In genomic region chr4:155086108-155087024, GRCm38 (mm10) we compare ENCODE assay signal across 8 mouse cellular contexts. TPM values are rescaled to one million over a fixed set of nuclear protein-coding genes. Genes with fewer than 3 reads are reported as not detected.
DNase-seq lines count a peak whose midpoint lies in the region; ATAC-seq and TF ChIP-seq lines count a peak whose summit lies in the region.

TSS of gene Rer1 (minus strand) at chr4:155086382.
TSS of gene Morn1 (plus strand) at chr4:155086577.

- peak within 1 kb of the TSS; percentile 94 for H3K27ac ChIP-seq in heart, embryonic 12.5 days (ENCODE audit: poor library complexity, severe bottlenecking)
- H3K27ac ChIP-seq in kidney, postnatal 0 days: peak within 1 kb of the TSS; percentile 92
- H3K27ac ChIP-seq in liver, embryonic 11.5 days (ENCODE audit: low read depth, low read length): peak within 1 kb of the TSS; percentile 95
- peak within 1 kb of the TSS; percentile 95 for H3K27ac ChIP-seq in stomach, embryonic 14.5 days (ENCODE audit: low read length)

- H3K9me3 ChIP-seq in heart, embryonic 12.5 days (replicated peaks): no peaks in the 10 kb centered on the region
- H3K9me3 ChIP-seq in kidney, postnatal 0 days (replicated peaks; ENCODE audit: low read length): no peaks in the 10 kb centered on the region
- no peaks in the 10 kb centered on the region for H3K9me3 ChIP-seq in liver, embryonic 11.5 days (ENCODE audit: control insufficient read depth, low read length)
- H3K9me3 ChIP-seq in stomach, embryonic 14.5 days (ENCODE audit: control insufficient read depth, low read depth, low read length): no peaks in the 10 kb centered on the region

- peaks cover 19% of the 10 kb centered on the region for H3K36me3 ChIP-seq in heart, embryonic 12.5 days
- H3K36me3 ChIP-seq in kidney, postnatal 0 days (ENCODE audit: insufficient read depth, low read length): 0 out of 2 replicates have a peak, but pooled peaks cover 8% of the 10 kb centered on the region
- H3K36me3 ChIP-seq in liver, embryonic 11.5 days (ENCODE audit: control insufficient read depth, insufficient read depth, low read length): peaks cover 13% of the 10 kb centered on the region
- H3K36me3 ChIP-seq in stomach, embryonic 14.5 days (ENCODE audit: control insufficient read depth, insufficient read depth, low read length): peaks cover 21% of the 10 kb centered on the region

- no peak for TF ChIP-seq CTCF in kidney, postnatal 0 days (IDR thresholded peaks at IDR 0.05; ENCODE audit: low read depth)

- peak within 1 kb of the TSS; percentile 88 for H3K4me3 ChIP-seq in heart, embryonic 12.5 days
- peak within 1 kb of the TSS; percentile 98 for H3K4me3 ChIP-seq in kidney, postnatal 0 days (replicated peaks; ENCODE audit: low read depth, low read length)
- H3K4me3 ChIP-seq in liver, embryonic 11.5 days (ENCODE audit: low read depth, low read length): peak within 1 kb of the TSS; percentile 96
- peak within 1 kb of the TSS; percentile 90 for H3K4me3 ChIP-seq in stomach, embryonic 14.5 days (ENCODE audit: low read depth, low read length)

- H3K4me2 ChIP-seq in heart, embryonic 12.5 days: peak within 1 kb of the TSS; percentile 93
- H3K4me2 ChIP-seq in kidney, postnatal 0 days (ENCODE audit: low read length): peak within 1 kb of the TSS; percentile 85
- H3K4me2 ChIP-seq in liver, embryonic 11.5 days: peak within 1 kb of the TSS; percentile 93
- H3K4me2 ChIP-seq in stomach, embryonic 14.5 days (replicated peaks; ENCODE audit: low read depth, low read length): peak within 1 kb of the TSS; percentile 96

- ATAC-seq in erythroid progenitor cell, adult 5-6 weeks (replicated peaks; ENCODE audit: low FRiP score, poor library complexity, severe bottlenecking): peak; percentile 99
- peak; percentile 97 for ATAC-seq in heart, embryonic 12.5 days (ENCODE audit: insufficient number of reproducible peaks, low FRiP score)
- ATAC-seq in kidney, postnatal 0 days (replicated peaks; ENCODE audit: low FRiP score, low read depth): peak; percentile 96
- ATAC-seq in liver, embryonic 11.5 days (replicated peaks; ENCODE audit: low FRiP score): peak; percentile 97
- ATAC-seq in stomach, embryonic 14.5 days (ENCODE audit: insufficient number of reproducible peaks, insufficient read depth, low FRiP score, low read depth): peak; percentile 97

- DNase-seq in CD4-positive helper T cell, adult 2 months (ENCODE audit: low read depth, low spot score): peak; percentile 100
- peak; percentile 99 for DNase-seq in brain, embryonic 18.5 days (ENCODE audit: low read depth, low spot score)
- DNase-seq in kidney, postnatal 0 days (ENCODE audit: low spot score): peak; percentile 99
- peak; percentile 100 for DNase-seq in liver, embryonic 11.5 days (ENCODE audit: low spot score)
- peak; percentile 100 for DNase-seq in naive thymus-derived CD4-positive, alpha-beta T cell, adult 2 months (ENCODE audit: low read depth)

- peak within 1 kb of the TSS; percentile 96 for H3K9ac ChIP-seq in heart, embryonic 12.5 days
- peak within 1 kb of the TSS; percentile 91 for H3K9ac ChIP-seq in kidney, postnatal 0 days (ENCODE audit: low read depth, low read length)
- peak within 1 kb of the TSS; percentile 92 for H3K9ac ChIP-seq in liver, embryonic 11.5 days (ENCODE audit: low read depth, low read length)
- H3K9ac ChIP-seq in stomach, embryonic 14.5 days (replicated peaks; ENCODE audit: low read depth, low read length): peak within 1 kb of the TSS; percentile 95

- no peaks in the 10 kb centered on the region for H3K27me3 ChIP-seq in heart, embryonic 12.5 days (replicated peaks)
- no peaks in the 10 kb centered on the region for H3K27me3 ChIP-seq in kidney, postnatal 0 days (ENCODE audit: insufficient read depth, low read length)
- no peaks in the 10 kb centered on the region for H3K27me3 ChIP-seq in liver, embryonic 11.5 days (replicated peaks; ENCODE audit: control insufficient read depth, insufficient read depth, low read length)
- no peaks in the 10 kb centered on the region for H3K27me3 ChIP-seq in stomach, embryonic 14.5 days (ENCODE audit: control insufficient read depth, insufficient read depth, low read length)

- H3K4me1 ChIP-seq in heart, embryonic 12.5 days (replicated peaks): peaks cover 43% of the 10 kb centered on the region
- H3K4me1 ChIP-seq in kidney, postnatal 0 days (replicated peaks; ENCODE audit: insufficient read depth, low read length): peaks cover 17% of the 10 kb centered on the region; the same call in 1 of the 2 replicates
- H3K4me1 ChIP-seq in liver, embryonic 11.5 days (replicated peaks; ENCODE audit: control insufficient read depth, insufficient read depth, low read length): peaks cover 25% of the 10 kb centered on the region
- peaks cover 20% of the 10 kb centered on the region for H3K4me1 ChIP-seq in stomach, embryonic 14.5 days (ENCODE audit: control insufficient read depth, insufficient read depth, low read length)

- under 1% methylated on average over 83 of the region's 85 CpGs for WGBS in heart, embryonic 12.5 days
- WGBS in kidney, postnatal 0 days: under 1% methylated on average over 71 of the region's 85 CpGs
- under 1% methylated on average over 84 of the region's 85 CpGs for whole genome bisulfite sequencing in liver, embryonic 11.5 days
- WGBS in stomach, embryonic 14.5 days: under 1% methylated on average over 80 of the region's 85 CpGs

RNA-seq across cellular contexts. Expression of gene Rer1, which starts in this region (rescaled TPM):
- total RNA-seq in erythroid progenitor cell, adult 5-6 weeks (2015; ENCODE audit: low replicate concordance): 43.6 and 74.2 TPM in 2 replicates
- total RNA-seq in erythroid progenitor cell, adult 5-6 weeks (2017; ENCODE audit: low replicate concordance): 48.6 and 57.6 TPM in 2 replicates
- 136 and 144 TPM in 2 replicates for polyA plus RNA-seq in heart, embryonic 12.5 days (2016; fragmentation: Nextera tagmentation; extraction: Ambion mirVana)
- 194 and 205 TPM in 2 replicates for polyA plus RNA-seq in kidney, postnatal 0 days (2015; fragmentation: Nextera tagmentation; extraction: Ambion mirVana)
- 163 and 168 TPM in 2 replicates for polyA plus RNA-seq in liver, embryonic 11.5 days (2014; fragmentation: Nextera tagmentation; extraction: Ambion mirVana)
- 174 and 183 TPM in 2 replicates for polyA plus RNA-seq in stomach, embryonic 14.5 days (2014; fragmentation: Nextera tagmentation; extraction: Ambion mirVana)

RNA-seq across cellular contexts. Expression of gene Morn1, which starts in this region (rescaled TPM):
- total RNA-seq in erythroid progenitor cell, adult 5-6 weeks (2015; ENCODE audit: low replicate concordance): 2.5 TPM in 1 of 2 replicates, not detected in the other
- 0.08 TPM in 1 of 2 replicates, not detected in the other for total RNA-seq in erythroid progenitor cell, adult 5-6 weeks (2017; ENCODE audit: low replicate concordance)
- polyA plus RNA-seq in heart, embryonic 12.5 days (2016; fragmentation: Nextera tagmentation; extraction: Ambion mirVana): 3.1 and 3.9 TPM in 2 replicates
- 7.0 and 7.6 TPM in 2 replicates for polyA plus RNA-seq in kidney, postnatal 0 days (2015; fragmentation: Nextera tagmentation; extraction: Ambion mirVana)
- 3.4 and 3.5 TPM in 2 replicates for polyA plus RNA-seq in liver, embryonic 11.5 days (2014; fragmentation: Nextera tagmentation; extraction: Ambion mirVana)
- 4.1 and 4.8 TPM in 2 replicates for polyA plus RNA-seq in stomach, embryonic 14.5 days (2014; fragmentation: Nextera tagmentation; extraction: Ambion mirVana)

Comparison
In these comparisons a context has a peak if more than half of its experiments do, and no peak if none do; other contexts are left out.
1. Peak in every context shown above with its lines: DNase-seq, ATAC-seq, H3K4me3 ChIP-seq and H3K27ac ChIP-seq.